Mouse (Mus musculus) erythroblast, embryonic 14.5 days (primary cell): Measurements from ENCODE around the gene Zfp65. TPM values are rescaled to one million over a fixed set of nuclear protein-coding genes. Genes with fewer than 3 reads are reported as not detected.
"Not testable (repeated sequence)": the region's sequence is repeated elsewhere in the genome, so short reads cannot be mapped to it uniquely, and the experiment has no call there.

Source experiments
- H3K27me3 ChIP-seq: 2 replicates; pipeline ENCODE4 v1.6.1; 2012; ENCODE audit warnings: inconsistent platforms; ENCODE audit not compliant: control insufficient read depth
- H3K36me3 ChIP-seq: 2 replicates; pipeline ENCODE4 v1.6.1; 2012; ENCODE audit warnings: mild to moderate bottlenecking, inconsistent platforms; ENCODE audit not compliant: control insufficient read depth
- H3K4me1 ChIP-seq: 2 replicates; pipeline ENCODE4 v1.6.1; 2012; ENCODE audit warnings: inconsistent platforms; ENCODE audit not compliant: control insufficient read depth
- H3K4me3 ChIP-seq: replicated peaks from 2 replicates; pipeline ENCODE3; 2012; ENCODE audit warnings: moderate library complexity, mild to moderate bottlenecking, inconsistent platforms
- H3K9me3 ChIP-seq: 2 replicates; pipeline ENCODE4 v1.6.1; 2012; ENCODE audit warnings: low read length, inconsistent platforms, mixed read lengths; ENCODE audit not compliant: control insufficient read depth
- GATA1 ChIP-seq: IDR thresholded peaks from 2 replicates; pipeline ENCODE4 v1.6.1; 2012; ENCODE audit warnings: low read length, inconsistent platforms, mixed read lengths
- TAL1 ChIP-seq: IDR thresholded peaks from 3 replicates; pipeline ENCODE4 v1.6.1; 2012; ENCODE audit warnings: low read length, inconsistent platforms, mixed read lengths
- polyA plus RNA-seq: library from polyadenylated mRNA; stranded (reverse); fragments of >175 nt; gene quantifications from 2 replicates; pipeline ENCODE4 v1.2.3, GENCODE M21; 2012

The Zfp65 gene
- polyA plus RNA-seq, 1 experiment: 0.03 TPM

DNA sequence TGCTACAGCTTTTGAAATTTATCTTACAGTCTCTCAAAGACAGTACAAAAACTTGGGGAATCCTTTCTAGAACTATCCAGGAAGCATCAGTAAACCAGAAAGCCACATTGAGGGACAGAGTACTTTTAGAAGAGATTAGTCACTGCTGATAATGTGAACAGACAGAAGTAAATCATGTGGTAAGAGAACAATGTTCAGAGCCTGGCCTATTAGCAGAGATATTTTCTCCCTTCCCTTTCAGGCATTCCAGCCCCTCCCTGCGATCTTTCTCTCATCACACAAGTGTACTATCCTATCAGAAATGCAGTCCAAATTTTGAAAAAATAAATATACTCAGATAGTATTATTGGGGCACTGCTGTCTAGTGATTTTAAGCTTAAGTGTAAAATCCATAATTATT is 867 bp downstream of the Zfp65 start:
- H3K9me3 ChIP-seq: peaks cover 7% of the 10 kb centered on the region; the same call in 1 of the 2 replicates
- TF ChIP-seq GATA1 (no peak), TAL1 (no peak)
- no peaks in the 10 kb centered on the region for H3K36me3 ChIP-seq
- H3K4me3 ChIP-seq: no peak overlapping the region
- H3K4me1 ChIP-seq: peaks cover 9% of the 10 kb centered on the region
- no peaks in the 10 kb centered on the region for H3K27me3 ChIP-seq

DNA sequence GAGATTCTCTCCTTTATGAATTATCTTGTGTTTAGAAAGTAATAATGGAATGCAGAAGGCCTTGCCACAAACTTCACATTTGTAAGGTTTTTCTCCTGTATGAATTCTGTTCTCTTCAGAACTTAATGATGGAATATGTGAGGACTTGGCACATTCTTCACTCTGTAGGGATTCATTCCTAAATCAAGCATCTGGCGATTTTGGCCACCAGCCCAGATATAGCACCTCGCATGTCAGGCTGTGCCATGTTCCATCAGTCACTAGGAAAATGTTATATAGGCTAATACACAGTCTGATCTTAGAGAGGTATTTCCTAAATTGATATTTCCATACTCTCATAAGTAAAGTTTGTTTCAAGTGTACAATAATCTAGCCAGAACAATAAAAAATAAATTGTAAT is 3.6 kb downstream of the Zfp65 start:
- not testable (repeated sequence) for H3K4me3 ChIP-seq, H3K27me3 ChIP-seq, H3K36me3 ChIP-seq, H3K4me1 ChIP-seq, H3K9me3 ChIP-seq

DNA sequence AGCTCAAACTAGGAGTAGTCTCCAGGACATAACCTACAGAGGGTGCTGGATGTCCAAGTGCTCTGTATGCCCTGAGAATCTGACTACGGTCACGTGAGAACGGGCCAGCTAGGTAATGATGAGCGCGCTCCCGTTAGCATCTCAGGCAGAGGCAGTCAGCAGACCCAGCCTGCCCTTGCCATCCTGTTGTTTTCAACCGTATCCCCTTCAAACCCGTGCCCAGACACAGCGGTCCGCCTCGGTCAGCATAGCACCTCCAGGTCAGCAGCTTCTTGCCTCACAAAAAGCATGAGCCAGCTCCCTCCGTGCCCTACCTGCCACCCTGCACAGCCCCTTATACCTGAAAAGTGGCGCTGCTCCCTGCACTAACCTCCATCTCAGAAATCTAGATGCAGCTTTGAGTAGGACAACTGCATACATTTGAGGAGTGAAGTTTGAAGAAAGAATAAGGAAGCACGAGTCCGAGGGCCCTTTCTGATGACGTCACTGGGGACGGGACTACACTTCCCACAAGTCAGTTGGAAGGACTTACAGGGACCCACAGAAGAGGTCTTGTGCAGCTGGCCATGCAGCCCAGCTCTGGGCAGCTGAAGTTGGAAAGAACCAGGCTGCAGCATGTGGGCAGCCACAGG is 5.0 kb downstream of the Zfp65 start:
- TF ChIP-seq GATA1 (no peak), TAL1 (no peak)
- no peaks in the 10 kb centered on the region for H3K27me3 ChIP-seq
- no peaks in the 10 kb centered on the region for H3K9me3 ChIP-seq
- peak overlapping the region; percentile 81 for H3K4me3 ChIP-seq
- no peaks in the 10 kb centered on the region for H3K36me3 ChIP-seq
- peaks cover 9% of the 10 kb centered on the region for H3K4me1 ChIP-seq

DNA sequence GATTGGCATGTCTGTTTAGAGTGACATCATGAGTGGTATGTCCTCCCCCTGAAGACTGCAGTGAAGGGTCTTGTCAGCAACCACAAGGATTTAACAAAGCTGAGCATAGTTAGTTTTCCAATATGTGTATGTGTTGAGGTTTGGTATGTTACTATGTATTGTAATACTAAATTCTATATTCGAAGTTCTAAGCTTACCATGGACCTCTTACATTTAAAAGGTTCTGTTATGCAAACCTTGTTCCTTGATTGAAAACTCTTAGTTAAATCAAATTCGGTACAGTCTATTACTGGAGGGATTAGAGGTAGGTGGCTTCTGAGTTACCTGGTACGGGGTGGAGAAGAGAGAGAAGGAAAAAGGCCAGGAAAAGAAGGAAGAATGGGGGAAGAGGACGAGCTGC is 42.0 kb downstream of the Zfp65 start, which contains the start of gene Zfp738:
TSS of gene Zfp738 (minus strand) at position 101 of the 400 bp plus-strand sequence.
- Histone ChIP-seq H3K4me3 (no peak within 1 kb of the TSS), H3K9me3 (no peaks in the 10 kb centered on the region), H3K36me3 (no peaks in the 10 kb centered on the region), H3K27me3 (no peaks in the 10 kb centered on the region), H3K4me1 (peaks cover 10% of the 10 kb centered on the region)
- TF ChIP-seq GATA1: no peak
- TF ChIP-seq TAL1: no peak

DNA sequence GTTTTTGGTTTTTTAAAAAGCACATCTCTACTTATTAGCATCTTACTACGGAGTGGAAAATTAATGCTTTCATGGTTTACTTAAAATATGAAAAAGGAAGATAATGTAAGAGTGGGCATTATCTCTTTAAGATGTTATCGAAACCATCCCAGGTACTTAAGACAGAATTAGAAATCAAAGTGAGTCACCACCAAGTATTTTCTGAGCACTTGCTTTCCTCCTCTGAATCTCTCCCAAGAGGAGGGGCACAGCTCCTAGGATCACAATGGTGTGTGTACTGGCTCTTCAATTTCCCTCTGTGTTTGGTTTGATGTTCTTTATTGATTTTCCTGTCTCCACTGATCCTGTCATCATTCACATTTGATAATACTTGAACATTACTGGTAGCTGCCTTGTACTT is 45.1 kb downstream of the Zfp65 start:
- H3K36me3 ChIP-seq, H3K9me3 ChIP-seq: not testable (repeated sequence)
- peak overlapping the region; percentile 64 for H3K4me3 ChIP-seq

DNA sequence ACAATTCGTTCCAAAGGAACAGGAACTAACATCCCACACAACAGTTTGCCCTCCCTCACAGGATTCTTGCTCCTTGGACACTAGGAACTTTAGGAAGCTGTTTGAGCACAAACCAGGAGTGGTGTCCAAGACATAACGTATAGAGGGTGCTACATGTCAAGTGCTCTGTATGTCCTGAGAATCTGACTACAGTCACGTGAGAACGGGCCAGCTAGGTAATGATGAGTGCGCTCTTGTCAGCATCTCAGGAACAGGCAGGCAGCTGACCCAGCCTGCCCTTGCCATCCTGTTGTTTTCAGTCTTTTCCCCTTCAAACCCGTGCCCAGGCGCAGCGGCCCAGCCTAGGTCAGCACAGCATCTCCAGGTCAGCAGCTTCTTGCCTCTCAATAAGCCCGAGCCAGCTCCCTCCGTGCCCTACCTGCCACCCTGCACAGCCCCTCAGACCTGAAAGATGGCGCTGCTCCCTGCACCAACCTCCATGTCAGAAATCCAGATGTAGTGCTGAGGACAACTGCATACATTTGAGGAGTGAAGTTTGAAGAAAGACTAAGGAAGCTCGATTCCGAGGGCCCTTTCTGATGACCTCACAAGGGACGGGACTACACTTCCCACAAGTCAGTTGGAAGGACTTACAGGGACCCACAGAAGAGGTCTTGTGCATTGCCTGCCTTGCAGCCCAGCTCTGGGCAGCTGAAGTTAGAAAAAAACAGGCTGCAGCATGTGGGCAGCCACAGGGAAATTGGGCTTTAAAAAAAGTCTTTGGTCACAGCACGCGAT is 45.8 kb downstream of the Zfp65 start:
- Histone ChIP-seq H3K4me1 (peaks cover 10% of the 10 kb centered on the region), H3K4me3 (peak overlapping the region; percentile 64)
- H3K9me3 ChIP-seq, H3K36me3 ChIP-seq, H3K27me3 ChIP-seq: not testable (repeated sequence)

More for the DNA sequence above, 45.1 kb downstream of the Zfp65 start:
- H3K4me1 ChIP-seq: peaks cover 10% of the 10 kb centered on the region
- not testable (repeated sequence) for H3K27me3 ChIP-seq

DNA sequence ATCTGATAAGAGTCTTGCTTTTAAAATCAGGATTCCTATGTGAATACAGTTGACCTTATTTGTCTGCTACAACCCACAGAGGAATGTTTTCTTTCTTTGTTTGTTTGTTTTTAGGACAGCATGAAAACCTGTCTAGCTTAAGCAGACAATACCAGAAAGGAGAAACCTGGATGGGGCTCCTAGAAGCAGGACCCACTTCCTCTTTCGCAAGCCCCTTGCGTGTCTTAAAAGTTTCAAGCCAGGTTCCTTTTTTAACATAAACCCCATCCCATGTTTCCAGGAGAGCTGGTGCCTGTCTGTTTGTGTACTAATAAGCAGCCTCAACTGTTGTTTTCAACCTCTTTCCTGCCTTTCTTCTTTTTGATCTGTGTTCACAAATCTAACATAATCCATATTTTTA is 54.1 kb downstream of the Zfp65 start:
- Histone ChIP-seq H3K27me3 (no peaks in the 10 kb centered on the region), H3K4me1 (no peaks in the 10 kb centered on the region), H3K4me3 (no peak overlapping the region), H3K36me3 (peaks cover 2% of the 10 kb centered on the region), H3K9me3 (no peaks in the 10 kb centered on the region)
- TF ChIP-seq GATA1: no peak
- no peak for TF ChIP-seq TAL1

Other genes starting within 250 kb of the Zfp65 start
- gene Zfp874b, start 244.9 kb downstream of the Zfp65 start, polyA plus RNA-seq: 0.10 and 0.19 TPM in 2 replicates
- gene Zfp58, start 228.6 kb downstream of the Zfp65 start, polyA plus RNA-seq: 0.02 TPM in 1 of 2 replicates, not detected in the other
- gene Gm26965, start 203.0 kb downstream of the Zfp65 start, polyA plus RNA-seq: not detected in 2 replicates
- 0.03 and 0.27 TPM in 2 replicates for gene Zfp87, start 203.0 kb downstream of the Zfp65 start, polyA plus RNA-seq
- gene Zfp748, start 175.3 kb downstream of the Zfp65 start, polyA plus RNA-seq: 0.01 TPM in 1 of 2 replicates, not detected in the other
- gene Zfp729b, start 119.5 kb downstream of the Zfp65 start, polyA plus RNA-seq: 0.01 TPM in 1 of 2 replicates, not detected in the other
- gene Gm49345, start 91.4 kb downstream of the Zfp65 start, polyA plus RNA-seq: not detected in 2 replicates
- under 0.01 and 0.01 TPM in 2 replicates for gene Zfp729a, start 91.4 kb downstream of the Zfp65 start, polyA plus RNA-seq
- gene Zfp738, start 42.1 kb downstream of the Zfp65 start, polyA plus RNA-seq: 0.02 TPM in 1 of 2 replicates, not detected in the other
- not detected in 2 replicates for gene Zfp85, start 26.1 kb upstream of the Zfp65 start, polyA plus RNA-seq
- gene Zfp493, start 50.5 kb upstream of the Zfp65 start, polyA plus RNA-seq: not detected in 2 replicates
- gene Zfp273, start 84.6 kb upstream of the Zfp65 start, polyA plus RNA-seq: not detected in 2 replicates
- not detected in 2 replicates for gene Gm10037, start 101.9 kb upstream of the Zfp65 start, polyA plus RNA-seq
- not detected in 2 replicates for gene BC048507, start 134.2 kb upstream of the Zfp65 start, polyA plus RNA-seq